Mouse (Mus musculus): Measurements from ENCODE around the gene Togaram1. TPM values are rescaled to one million over a fixed set of nuclear protein-coding genes. Genes with fewer than 3 reads are reported as not detected.
A peak's percentile ranks its signal among the peaks of the same experiment; 100 is the strongest.

Togaram1 gene
- polyA plus RNA-seq (2012; rRNA removed): 14.6 and 15.1 TPM in 2 replicates

DNA sequence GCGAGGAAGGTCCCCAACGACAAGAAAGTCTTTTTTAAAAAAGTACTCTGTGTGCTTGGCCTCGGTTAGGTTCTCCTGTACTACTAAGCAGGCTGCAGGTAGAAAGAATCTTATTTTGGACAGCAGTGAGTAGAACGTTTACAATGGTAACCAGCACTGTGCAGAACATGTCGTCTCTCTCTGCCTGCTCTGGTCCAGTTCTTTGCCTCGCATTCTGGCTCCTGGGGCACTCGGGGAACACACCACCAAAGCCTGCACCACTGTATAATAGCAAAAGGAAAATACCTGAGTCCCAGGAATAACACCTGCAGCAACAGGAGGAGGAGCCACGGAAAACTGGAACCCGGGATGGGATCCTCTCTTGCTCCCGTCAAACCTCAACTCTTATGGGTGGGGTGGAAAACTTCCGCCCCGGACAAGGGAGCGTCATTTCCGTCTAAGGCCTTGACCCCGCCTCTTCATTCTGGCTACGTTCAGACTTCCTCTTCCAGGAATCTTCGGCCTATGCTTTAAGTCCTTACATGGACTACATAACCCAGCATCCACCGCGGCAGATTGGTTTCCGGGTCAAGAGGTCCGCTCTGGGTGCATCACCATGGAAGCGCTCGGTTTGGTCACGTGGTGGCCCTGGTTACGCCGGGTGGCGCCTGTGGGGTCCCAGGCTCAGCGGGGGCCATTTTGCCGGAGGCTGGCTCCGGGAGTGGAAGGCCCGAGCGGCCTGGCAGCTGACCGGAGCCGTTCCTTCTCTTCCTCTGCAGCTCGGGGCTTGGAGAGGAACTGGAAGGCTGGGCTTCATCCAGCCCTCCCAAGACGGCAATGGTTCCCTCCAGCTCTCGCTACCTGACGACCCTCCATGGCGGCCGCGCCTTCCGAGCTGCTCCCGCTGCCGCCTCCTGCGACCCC is at the start of gene Togaram1, which contains the start of gene Klhl28:
Gene Togaram1 (plus strand): TSS at position 681 of the 903 bp plus-strand sequence.
Gene Klhl28 (minus strand): TSS at position 411 of the 903 bp plus-strand sequence.
- DNase-seq (ENCODE audit: low spot score): peak; percentile 96

DNA sequence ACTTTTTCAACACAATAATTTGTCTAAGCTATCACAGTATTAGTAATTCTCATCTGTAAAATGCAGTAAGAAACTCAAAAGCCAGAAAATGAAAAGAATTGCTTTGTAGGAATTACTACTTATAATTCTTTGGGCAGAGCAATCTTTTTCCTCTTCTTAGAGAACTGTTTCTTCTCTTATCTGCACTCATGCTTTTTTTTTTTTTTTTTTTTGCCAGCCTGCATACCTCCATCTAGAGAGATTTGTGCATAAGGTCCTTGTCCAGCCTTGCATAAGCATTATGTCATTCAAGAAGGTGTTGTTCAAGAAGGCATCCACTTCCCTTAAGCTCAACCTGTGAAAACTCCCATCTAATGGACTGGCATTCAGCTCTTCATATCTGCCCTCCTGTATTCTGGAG is 48.9 kb upstream of the Togaram1 start:
- DNase-seq (ENCODE audit: low spot score): no peak

DNA sequence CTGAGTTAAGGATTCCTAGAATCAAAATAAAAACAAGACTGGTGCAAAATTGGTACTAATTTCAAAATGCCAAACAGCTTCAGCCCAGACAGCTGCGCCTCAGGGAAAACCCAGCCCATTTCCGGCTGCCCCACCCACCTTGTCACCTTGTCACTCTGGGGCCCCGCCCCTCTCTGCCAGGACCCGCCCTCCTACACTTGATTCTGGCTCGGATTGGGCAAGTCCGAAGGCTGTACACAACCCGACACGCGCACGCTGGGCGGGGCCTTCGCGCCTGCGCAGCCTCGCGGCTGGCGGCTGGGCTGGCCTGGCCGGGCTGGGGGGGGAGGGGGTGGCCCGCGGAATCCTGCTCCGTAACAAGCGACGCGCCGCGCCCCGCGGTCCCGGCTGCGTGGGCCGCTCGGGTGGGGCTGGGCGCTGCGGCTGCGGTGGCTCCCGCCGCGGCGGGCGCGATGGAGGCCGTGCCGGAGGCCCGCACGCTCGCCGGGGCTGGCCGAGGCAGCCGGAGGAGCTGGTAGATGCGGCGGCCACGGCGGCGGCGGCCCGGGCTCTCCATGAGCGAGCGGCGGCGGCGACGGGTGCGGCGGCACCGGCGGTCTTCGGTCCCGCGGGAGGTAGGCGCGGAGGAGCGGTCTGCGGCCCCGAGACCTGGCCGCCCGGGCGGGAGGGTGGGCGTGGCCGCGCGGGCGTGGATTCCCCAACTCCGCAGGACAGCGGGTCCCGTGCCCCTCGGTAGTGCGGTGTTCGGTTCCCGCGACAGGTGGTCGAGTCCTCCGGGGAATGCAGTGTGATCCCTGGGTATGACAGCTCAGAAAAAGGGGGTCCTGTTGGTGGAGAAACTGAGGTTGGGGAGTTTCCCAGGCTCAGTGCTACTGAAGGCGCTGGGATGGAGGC is 47.8 kb upstream of the Togaram1 start, which contains the start of gene Gm527:
Gene Gm527 (plus strand): TSS at position 329 of the 894 bp plus-strand sequence.
- peak; percentile 93 for DNase-seq (ENCODE audit: low spot score)

DNA sequence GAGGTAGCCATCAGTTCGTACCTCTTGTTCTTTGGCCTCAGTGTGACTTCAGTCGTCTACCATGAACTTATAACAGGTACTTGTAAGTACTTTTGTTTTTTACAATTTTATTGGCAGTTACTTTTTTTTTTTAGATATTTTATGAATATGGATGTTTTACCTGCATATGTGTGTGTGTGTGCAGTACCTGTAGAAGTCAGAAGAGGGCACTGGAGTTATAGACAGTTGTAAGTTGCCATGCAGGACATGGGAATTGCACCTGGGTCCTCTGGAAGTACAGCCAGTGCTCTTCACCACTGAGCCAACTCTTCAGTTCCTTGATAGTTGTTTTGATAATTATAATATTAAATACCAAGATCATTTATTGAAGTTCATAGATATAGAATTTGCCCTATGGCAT is 28.1 kb upstream of the Togaram1 start:
- no peak for DNase-seq (ENCODE audit: low spot score)

DNA sequence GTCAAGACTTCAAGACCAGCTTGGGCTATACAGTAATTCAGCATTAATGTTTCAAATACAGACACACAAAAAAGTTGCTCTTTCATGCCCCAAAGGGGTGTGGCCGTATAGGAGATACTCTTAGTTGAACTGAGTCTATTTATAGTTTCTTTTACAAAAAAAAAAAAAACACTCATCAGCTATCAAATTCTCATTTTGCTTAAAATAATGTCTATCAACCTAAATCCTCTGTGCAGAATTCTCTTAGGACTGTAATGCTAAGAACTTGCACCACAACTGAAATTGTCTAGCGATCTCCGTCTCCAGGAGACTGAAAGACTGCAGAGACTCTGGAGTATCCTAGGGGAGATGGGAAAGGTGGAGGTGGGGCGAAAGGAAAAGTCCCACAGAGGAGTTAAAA is 1.0 kb upstream of the Togaram1 start:
- DNase-seq (ENCODE audit: low spot score): no peak

DNA sequence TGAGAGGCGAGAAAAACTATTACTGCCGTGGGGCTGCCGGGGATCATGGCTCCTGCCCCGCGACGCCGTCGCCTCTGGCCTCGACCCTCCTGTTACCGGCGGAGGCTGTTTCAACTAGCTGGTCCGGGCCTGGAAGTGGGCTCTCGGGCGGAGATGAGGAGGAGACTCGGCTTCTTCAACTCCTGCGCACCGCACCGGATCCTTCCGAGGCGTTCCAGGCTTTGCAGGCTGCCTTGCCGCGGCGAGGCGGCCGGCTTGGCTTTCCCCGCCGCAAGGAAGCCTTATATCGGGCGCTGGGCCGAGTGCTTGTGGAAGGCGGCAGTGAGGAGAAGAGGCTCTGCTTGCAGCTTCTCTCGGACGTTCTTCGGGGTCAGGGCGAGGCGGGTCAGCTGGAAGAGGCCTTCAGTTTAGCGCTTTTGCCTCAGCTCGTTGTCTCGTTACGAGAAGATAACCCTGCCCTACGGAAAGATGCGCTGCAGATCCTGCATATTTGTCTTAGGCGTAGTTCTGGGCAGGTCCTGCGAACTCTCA is 562 bp downstream of the Togaram1 start:
- peak; percentile 49 for DNase-seq (ENCODE audit: low spot score)

DNA sequence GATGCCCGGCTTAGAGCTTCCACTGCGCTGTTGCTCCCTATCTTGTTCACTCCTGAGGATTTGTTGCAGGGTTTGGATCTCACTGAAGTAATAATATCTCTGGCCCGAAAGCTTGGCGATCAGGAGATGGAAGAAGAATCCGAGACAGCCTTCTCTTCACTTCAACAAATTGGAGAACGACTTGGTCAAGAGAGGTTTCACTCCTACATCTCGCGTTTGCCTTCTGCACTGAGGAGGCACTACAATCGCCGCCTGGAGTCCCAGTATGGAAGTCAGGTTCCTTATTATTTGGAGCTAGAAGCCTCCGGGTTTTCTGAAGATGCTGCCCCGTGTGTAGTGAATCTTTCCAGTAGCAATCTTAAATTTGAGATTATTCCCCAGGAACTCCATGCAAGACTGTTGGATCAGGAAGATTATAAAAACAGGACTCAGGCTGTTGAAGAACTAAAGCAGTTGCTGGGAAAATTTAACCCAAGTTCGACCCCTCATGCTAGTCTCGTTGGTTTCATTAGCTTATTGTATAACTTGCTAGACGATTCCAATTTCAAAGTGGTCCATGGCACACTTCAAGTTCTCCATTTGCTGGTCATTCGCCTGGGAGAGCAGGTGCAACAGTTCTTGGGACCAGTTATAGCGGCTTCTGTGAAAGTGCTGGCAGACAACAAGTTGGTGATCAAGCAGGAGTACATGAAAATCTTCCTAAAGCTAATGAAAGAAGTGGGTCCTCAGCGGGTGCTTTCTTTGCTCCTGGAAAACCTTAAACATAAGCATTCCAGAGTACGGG is 1.2 kb downstream of the Togaram1 start:
- no peak for DNase-seq (ENCODE audit: low spot score)

DNA sequence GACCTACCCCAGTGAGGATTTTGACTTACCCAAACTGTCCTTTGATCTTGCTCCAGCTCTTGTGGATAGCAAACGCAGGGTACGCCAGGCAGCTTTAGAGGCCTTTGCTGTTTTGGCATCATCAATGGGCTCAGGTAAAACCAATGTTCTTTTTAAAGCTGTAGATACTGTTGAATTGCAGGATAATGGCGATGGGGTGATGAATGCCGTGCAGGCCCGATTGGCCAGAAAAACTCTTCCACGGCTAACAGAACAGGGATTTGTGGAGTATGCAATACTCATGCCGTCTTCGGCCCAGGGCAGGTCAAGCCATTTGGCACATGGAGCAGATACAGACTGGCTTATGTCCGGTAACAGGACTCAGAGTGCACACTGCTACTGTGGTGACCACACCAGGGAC is 1.9 kb downstream of the Togaram1 start:
- peak; percentile 20 for DNase-seq (ENCODE audit: low spot score)

DNA sequence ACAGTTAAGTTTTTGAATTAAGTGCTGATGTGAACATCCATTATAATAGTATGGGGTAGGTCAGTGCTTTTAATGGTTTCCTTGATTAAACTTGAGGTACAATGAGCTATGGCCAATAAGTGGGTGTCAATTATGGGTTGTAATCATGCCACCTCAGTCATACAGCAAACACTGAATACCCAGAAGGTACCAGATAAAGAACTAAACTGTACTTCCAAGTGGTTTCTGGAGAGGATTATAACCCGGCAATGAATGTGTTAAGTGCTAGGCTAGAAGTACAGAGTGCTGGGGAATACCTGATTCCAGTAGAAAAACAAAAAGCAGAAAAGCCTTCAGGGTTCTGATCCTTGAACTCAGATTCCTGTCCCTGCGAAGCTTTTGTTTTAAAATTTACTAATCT is 2.5 kb downstream of the Togaram1 start:
- DNase-seq (ENCODE audit: low spot score): no peak

DNA sequence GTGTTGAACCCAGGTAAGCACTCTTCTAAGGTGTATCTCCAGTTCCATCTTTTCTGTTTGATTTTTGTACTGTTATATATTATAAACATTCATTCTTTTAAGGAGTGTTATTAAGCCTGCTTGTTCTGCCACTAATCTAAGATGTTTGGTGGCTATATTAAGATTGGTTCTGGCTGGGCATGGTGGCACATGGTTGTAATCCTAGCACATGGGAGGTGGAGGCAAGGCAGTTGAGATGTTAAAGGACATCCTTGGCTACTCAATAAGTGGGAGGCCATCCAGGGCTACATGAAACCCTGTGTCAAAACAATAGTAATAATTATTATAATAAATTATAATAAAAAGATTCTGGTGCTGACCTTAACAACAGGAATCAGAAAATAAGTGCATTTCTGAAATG is 5.8 kb downstream of the Togaram1 start:
- DNase-seq (ENCODE audit: low spot score): no peak

DNA sequence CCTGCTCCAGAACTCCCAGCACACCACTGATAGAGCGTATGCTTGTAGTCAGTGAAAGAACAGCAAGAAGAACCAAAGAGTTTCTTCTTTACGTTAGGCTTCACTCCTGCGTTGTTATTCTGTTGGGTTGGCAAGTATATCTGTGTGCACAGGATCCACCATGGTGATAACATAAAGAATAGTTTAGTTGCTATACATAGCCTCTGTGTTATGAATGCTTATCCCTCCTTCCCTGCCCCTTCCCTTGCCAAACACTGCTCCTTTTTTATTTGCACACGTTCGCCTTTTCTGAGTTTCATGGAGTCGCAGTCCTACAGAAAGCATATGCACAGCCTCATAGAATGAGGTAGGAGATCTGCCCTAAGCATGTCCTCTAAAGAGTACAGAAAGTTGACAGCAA is 6.5 kb downstream of the Togaram1 start:
- no peak for DNase-seq (ENCODE audit: low spot score)

DNA sequence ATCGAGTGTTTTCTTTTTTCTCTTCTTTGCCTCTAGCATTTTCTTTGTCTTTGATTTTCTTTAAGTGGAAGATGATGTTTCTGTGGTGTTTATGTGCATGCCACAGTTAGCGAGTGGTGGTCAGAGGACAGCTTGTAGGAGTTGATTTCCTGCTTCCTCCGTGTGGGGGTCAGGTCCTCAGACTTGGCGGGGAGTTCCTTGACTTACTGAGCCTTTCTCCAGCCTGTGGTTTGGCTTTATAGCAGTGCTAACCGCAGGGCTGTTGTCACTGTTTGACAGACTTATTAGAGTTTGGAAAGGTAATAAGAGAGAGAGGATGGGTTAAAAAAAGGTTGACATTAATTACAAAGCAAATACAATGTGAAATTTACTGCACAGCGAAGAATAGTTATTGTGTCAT is 10.0 kb downstream of the Togaram1 start:
- no peak for DNase-seq (ENCODE audit: low spot score)

DNA sequence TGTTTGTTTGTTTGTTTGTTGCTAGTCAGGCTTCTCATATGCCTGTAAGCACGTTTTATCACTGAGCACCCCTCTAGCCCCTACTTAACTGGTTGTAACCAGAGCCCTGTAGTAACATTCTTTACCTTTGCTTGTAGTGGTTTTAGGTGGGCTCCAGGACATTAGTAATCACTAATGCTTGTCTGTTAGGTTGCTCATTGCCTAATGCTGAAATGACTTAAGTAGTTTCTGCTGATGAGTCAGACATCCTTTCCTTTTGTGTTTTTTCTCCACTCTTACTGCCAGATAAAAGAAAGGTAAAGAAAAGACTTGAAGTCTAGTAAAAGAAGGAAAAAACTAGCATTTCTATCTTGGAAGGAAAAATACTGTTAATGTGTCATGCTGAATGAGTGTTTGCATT is 10.6 kb downstream of the Togaram1 start:
- DNase-seq (ENCODE audit: low spot score): no peak

DNA sequence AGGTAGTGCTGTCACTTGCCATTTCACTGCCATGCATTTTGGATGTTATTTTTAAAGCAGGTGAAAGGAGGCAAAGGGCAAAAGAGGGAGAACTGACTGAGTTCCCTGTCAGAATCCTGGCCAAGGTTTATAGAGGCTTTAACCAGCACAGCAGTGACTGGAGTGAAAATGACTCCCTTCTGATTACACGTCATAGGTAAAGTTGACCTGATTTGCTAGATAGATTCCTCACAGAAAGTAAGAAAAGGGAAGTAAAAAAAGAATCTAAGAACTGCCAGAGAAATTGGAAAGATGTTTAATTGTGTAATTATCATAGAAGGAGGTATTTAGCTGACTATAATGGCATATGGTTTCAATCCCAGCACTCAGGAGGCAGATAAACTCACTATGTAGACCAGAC is 11.9 kb downstream of the Togaram1 start:
- DNase-seq (ENCODE audit: low spot score): no peak

DNA sequence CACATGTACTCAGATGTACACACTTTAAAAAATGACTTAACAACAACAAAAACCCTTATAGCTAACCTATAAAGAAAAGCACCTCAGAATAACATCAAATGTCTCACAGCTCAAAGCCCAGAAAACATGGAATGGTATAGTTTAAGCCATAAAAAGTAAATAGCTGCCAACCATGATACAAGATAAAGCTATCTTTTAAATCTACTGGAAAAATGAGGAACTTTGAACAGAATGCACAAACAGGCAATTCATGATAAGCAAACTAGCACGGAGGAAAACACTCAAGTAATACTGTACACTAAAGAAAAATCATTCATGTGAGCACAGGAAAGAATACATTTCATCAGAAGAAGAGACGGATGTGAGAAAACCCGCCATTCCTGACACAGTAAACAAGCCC is 42.1 kb downstream of the Togaram1 start:
- DNase-seq (ENCODE audit: low spot score): no peak

DNA sequence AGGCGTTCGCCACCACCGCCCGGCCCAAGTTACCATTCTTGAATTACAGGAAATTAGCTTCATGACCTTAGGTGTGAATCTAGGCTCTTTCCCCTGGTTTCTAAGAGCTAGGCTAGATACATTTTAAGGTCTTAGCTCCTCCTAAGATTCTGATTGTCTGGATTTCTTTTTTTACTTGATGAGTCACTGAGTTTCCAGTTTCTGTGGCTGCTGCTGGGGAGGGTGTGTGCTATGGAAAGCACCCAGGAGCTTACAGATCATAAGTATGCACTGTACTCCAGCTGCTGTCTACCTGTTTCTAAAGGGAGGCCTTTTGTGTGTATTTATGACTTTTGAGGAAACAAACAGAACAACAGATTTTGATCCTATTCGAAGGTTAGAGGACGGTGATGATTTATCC is 57.2 kb downstream of the Togaram1 start:
- no peak for DNase-seq (ENCODE audit: low spot score)

DNA sequence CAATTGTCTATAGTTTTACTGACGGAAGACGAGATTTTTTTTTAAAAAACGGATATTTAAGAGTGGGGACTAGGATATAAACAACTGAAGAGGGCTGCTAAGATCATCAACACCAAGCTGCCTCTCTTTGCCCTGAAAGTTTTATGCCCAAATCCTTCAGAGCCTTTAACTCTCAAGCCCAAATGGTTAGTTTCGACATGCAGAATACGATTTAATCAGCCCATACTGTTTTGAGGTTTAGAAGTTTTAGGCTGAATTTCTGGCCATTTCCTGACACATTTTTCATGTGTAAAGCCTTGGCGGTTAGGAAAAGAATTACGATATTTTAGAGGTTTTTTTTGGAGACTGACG is 70.2 kb downstream of the Togaram1 start:
- no peak for DNase-seq (ENCODE audit: low spot score)

DNA sequence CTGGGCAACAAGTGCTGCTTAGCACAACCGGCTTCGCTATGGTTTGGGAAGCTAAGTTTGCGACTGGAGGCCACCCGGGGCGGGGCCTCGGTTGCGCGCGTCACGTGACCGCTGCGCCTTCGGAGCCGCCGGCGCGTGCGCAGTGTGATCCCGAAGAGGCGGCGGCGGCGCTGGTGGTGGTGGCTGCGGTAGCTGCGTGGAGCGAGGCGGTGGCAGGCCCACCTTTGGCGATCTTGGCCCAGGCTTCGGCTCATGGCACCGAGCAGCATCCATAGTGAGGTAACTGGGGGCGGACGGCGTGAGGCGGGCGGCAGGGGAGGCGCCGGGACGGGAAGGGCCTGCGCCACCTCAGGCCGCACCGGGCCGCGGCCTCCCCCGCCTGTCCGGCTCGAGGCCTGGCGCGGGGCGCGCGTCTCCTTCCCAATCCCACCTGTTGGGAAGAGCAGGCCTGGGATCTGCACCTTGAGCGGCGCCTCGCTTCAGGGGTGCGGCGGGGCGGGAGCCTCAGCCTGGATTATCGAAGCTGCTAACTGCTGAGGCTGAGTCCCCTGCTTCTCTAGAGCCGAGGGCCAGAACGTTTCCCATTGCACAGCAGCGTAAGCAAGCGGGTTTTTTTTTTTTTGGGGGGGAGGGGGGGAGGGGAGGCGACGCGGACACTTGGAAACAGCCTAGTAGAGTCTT is 70.7 kb downstream of the Togaram1 start, which contains the start of gene Prpf39:
Gene Prpf39 (plus strand): TSS at position 144 of the 681 bp plus-strand sequence.
- DNase-seq (ENCODE audit: low spot score): peak; percentile 94

DNA sequence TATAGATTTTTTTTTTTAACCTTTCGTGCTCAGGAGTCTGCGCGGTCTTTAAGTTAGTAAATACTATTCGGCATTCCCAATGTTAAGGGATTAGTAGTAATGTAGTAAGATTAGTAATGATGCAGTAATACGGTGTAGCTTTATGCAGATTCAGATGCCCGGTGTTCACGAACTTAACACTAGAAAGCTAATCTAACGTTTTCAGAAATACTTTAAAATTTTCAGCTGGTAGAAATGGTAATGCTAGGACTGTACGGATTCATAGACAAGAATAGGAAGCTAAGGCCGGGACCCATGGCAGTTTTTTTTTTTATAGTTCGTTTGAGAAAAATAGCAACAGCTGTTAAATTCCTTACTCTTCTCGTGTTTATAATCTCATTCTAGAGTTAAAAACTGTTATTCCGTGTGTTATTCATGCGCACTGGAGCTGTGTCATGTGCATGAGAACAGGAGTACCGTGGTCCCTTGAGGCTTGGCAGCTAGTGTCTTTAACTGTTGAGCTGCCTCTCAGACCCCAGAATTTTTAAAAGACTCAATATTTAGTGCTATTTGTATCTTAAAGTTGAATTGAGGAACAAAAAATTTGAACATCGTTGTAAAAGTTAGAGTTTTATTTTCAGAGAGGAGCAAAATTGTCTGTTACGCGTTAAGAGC is 71.4 kb downstream of the Togaram1 start:
- no peak for DNase-seq (ENCODE audit: low spot score)

DNA sequence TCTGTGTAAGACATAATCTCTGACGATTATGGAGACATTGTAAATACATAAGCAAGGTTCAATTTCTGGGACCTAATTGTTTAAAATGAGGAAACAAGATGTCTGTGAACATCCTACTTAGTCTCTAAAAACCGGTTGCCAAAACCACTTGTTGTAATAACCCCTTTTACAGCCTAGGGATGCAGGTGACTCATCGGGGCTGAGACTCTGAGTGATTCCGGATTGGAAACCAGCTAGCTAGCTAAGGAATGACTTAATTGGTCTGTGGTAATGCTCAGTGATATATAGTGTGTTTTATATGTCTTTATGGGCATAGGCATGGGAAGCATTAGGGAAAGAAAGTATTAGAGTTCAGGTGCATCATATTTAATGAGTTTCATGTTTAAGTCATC is 71.9 kb downstream of the Togaram1 start:
- no peak for DNase-seq (ENCODE audit: low spot score)
